Mouse (Mus musculus) Patski (cell line): Measurements from ENCODE around the gene Tnfrsf25. TPM values are rescaled to one million over a fixed set of nuclear protein-coding genes. Genes with fewer than 3 reads are reported as not detected.

Experiments used
- ATAC-seq: fragments of 100-300 bp; one replicate; pipeline ENCODE4 v1.8.0; 2021
- CTCF ChIA-PET: fragments of 350-600 bp; sonication (Branson Sonifier 250); formaldehyde crosslinking; loops from one replicate; lab custom pipeline; 2022; ENCODE audit warnings: inconsistent platforms; lab: Charles Lee
- POLR2A ChIA-PET: fragments of 350-600 bp; sonication (Branson Sonifier 250); formaldehyde crosslinking; loops from one replicate; lab custom pipeline; 2022; ENCODE audit warnings: antibody characterized with exemption, inconsistent platforms; lab: Charles Lee
- DNase-seq: peaks from one replicate; pipeline ENCODE4 v3.0.0-alpha.2; 2011; ENCODE audit warnings: low read depth, low spot score
- H3K27me3 ChIP-seq: fragments of 371-371 bp; one replicate; pipeline ENCODE4 v1.5.1; 2021
- CTCF ChIP-seq: fragments of 100-300 bp; IDR thresholded peaks from one replicate; pipeline ENCODE4 v1.5.1; 2021
- in situ Hi-C: fragments of 300-500 bp; cut with MboI; formaldehyde crosslinking; loops from 3 replicates; pipeline ENCODE4 v1.11.1; 2018; ENCODE audit warnings: low pct_unique_long_range_greater_than_20kb, mixed read lengths
- polyA plus RNA-seq: library from polyadenylated mRNA; unstranded; gene quantifications from one replicate; pipeline ENCODE4 v1.2.3, GENCODE M21; 2021

Tnfrsf25 gene
- polyA plus RNA-seq, 1 experiment from 2014 or later: 1.5 TPM

DNA sequence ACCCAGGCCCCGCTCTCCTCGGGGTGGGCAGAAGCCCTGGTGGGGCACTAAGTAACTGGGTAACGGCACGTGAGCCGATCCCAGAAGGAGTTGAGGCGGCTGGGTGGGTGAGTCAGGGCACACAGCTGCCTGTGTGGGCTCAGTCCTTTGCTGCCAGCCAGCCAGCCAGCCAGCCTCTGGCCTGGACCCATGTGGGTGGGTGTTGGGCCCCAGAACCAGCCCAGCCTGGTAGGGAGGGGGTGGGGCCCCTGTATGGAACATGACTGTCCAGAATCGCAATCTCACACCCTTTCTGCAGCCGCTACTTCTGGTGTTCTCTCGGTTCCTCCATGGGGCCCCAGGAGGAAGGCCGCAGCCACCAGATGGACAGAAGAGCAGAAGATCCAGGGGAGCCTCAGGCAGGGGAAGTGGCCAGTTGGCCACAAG, 37.6 kb upstream of the Tnfrsf25 start:
- no peak for TF ChIP-seq CTCF
- in situ Hi-C loops: no loop called here
- POLR2A ChIA-PET: interaction anchor here (0.7 kb wide), 1 partner anchor 31 kb away, joined by 3 read pairs; no protein-coding TSS in a partner anchor
- CTCF ChIA-PET: no interaction called here
- ATAC-seq (no peak), DNase-seq (no peak)
- H3K27me3 ChIP-seq: no peaks in the 10 kb centered on the region

DNA sequence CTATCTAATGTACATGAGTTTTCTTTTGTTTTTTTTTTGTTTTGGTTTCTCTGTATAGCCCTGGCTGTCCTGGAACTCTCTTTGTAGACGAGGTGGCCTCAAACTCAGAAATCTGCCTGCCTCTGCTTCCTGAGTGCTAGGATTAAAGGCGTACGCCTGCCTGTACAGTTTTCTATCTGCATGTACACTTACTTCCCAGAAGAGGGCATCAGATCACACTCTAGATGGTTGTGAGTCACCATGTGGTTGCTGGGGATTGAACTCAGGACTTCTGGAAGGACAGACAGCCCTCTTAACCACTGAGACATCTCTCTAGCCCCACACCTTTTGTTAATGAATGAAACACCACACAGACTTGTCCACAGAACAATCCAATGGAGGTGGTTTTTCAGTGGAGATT, 36.5 kb upstream of the Tnfrsf25 start:
- in situ Hi-C loops: no loop called here
- TF ChIP-seq CTCF: no peak
- CTCF ChIA-PET: interaction anchor here (1.2 kb wide), 1 partner anchor 17 kb away, joined by 4 read pairs; no protein-coding TSS in a partner anchor
- ATAC-seq: no peak
- DNase-seq: no peak
- POLR2A ChIA-PET: no interaction called here
- no peaks in the 10 kb centered on the region for H3K27me3 ChIP-seq

DNA sequence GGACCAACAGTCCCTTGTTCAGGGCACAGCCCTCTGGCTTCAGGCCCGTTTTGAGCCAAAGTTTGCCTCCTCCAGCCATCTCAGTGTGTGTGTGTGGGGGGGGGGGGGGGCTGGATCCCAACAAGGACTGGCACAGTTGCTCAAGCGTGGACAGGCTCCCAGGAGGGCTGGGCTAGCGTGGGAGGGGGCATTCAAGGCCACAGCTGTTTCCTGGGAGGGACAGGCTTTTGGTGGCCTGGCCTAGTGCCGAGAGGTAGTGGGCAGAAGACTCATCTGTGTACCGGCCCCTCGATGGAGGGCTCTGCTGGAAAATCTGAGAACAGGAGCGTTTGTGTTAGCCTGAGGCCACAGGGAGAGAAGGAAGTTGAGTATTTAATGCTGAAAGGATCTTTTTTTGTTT, 35.8 kb upstream of the Tnfrsf25 start:
- ATAC-seq (no peak), DNase-seq (no peak)
- ChIA-PET CTCF (no interaction called here), POLR2A (no interaction called here)
- H3K27me3 ChIP-seq: no peaks in the 10 kb centered on the region
- in situ Hi-C loops: no loop called here
- TF ChIP-seq CTCF: no peak

DNA sequence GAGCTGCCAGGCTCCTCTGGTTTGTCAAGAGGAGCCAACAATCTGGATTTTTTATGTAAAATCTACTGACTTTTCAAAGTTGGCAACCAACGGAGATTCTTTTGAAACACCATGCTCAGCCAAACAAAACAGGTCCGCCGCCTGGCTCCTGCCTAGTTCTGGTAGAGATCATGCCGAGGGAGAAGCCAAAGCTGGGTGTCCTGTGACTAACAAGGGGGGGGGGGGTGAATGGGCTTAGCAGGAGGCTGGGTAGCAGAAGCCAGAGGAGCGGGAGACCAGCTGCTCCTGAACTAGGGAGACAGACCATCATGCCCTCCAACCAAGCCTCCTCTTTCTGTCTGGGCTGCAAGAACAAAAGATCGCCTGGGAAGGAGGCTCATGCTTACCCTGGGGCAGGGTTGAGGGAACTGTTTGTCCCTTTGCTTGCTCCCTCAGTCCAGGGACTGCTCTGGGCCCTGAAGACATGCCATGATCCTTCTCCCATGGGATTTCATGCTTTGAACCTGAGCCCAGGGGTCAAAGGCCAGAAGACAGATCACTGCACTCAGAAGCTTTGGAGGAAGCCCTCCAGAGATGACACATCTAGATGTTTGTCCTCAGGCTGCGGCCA, 32.0 kb upstream of the Tnfrsf25 start:
- DNase-seq (peak; percentile 65), ATAC-seq (peak; percentile 33)
- ChIA-PET POLR2A (no interaction called here), CTCF (no interaction called here)
- TF ChIP-seq CTCF: no peak
- in situ Hi-C loops: no loop called here
- no peaks in the 10 kb centered on the region for H3K27me3 ChIP-seq

DNA sequence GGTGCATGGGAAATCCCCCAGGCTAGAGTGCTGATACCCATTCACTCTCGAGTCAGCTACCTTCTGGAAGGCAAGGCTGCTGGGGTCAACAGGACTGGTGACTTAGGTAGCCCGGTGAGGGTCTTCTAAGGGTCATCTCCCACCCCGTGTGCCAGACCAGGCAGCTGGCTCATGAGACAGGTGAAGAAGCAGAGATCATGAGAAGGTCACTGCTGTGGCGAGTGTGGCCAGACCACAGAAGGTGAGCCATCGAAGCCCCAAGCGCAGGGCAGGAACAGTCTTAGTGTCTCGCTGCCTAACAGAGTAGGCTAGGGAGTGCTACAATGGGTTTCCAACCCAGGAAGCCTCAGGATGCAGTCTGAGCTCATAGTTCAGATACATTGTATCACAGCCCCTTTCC, 31.1 kb upstream of the Tnfrsf25 start:
- H3K27me3 ChIP-seq: no peaks in the 10 kb centered on the region
- in situ Hi-C loops: no loop called here
- ChIA-PET CTCF (interaction anchor here (1.5 kb wide), 1 partner anchor 10 kb away, joined by 5 read pairs; no protein-coding TSS in a partner anchor), POLR2A (no interaction called here)
- ATAC-seq: no peak
- DNase-seq: no peak
- no peak for TF ChIP-seq CTCF

DNA sequence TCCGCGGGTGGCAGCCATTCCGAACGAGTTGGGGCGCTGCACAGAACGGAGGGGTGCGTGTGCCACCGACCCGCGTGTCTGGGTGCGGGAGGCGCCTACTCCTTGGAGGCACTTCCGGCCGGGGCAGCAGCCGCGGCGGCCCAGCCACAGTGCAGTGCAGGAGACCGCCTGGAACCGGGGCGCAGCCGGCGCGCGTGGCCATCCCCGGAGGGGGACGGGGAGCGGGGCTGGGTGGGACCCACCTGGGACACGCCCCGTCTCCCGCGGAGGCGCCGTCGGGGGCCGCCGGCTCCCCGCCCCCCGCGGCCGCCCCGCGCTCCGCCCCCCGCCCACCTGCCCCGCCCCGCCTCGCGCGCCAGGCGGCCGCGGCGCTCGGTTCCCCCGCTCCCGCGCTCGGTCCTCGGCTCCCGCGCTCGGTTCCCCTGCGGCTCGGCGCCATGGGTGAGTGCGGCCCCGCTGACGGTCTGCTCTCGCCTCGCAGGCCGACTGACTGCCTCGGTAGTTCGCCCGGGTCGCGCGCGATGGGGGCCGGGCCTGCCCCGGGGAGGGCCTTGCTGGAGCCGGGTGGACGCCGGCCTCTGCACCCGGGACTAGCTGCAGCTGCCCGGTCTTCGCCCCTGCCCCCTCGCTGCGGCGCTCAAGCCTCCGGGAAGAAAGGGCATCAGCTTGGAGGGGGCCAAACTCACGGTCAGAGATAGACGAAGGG, 29.1 kb upstream of the Tnfrsf25 start:
- TF ChIP-seq CTCF: no peak
- no peaks in the 10 kb centered on the region for H3K27me3 ChIP-seq
- DNase-seq (no peak), ATAC-seq (peak; percentile 52)
- in situ Hi-C loops: no loop called here
- POLR2A ChIA-PET: interaction anchor here (0.7 to 1.2 kb wide), 2 partner anchors 48 to 387 kb away, joined by 3 to 4 read pairs; partner anchors contain the start of gene Nol9
- CTCF ChIA-PET: no interaction called here

- ChIA-PET CTCF (no interaction called here), POLR2A (interaction anchor here (0.8 to 1.2 kb wide), 2 partner anchors 28 to 48 kb away, joined by 3 read pairs; partner anchors contain the start of gene Nol9)
- TF ChIP-seq CTCF: no peak
- H3K27me3 ChIP-seq: no peaks in the 10 kb centered on the region
- DNase-seq (no peak), ATAC-seq (peak; percentile 22)
- in situ Hi-C loops: no loop called here
These were observed 28.3 kb upstream of the Tnfrsf25 start for GRCm38 (mm10) chr4:152087211-152088081.

- in situ Hi-C loops: no loop called here
- CTCF ChIA-PET: no interaction called here
- TF ChIP-seq CTCF: no peak
- POLR2A ChIA-PET: interaction anchor here (0.5 to 0.8 kb wide), 2 partner anchors 29 to 389 kb away, joined by 3 read pairs; no protein-coding TSS in a partner anchor
- H3K27me3 ChIP-seq: no peaks in the 10 kb centered on the region
- DNase-seq: no peak
- ATAC-seq: no peak
These were observed 27.6 kb upstream of the Tnfrsf25 start for GRCm38 (mm10) chr4:152088133-152088532.

- ATAC-seq (no peak), DNase-seq (no peak)
- TF ChIP-seq CTCF: no peak
- H3K27me3 ChIP-seq: no peaks in the 10 kb centered on the region
- in situ Hi-C loops: no loop called here
- ChIA-PET POLR2A (interaction anchor here (0.5 kb wide), 1 partner anchor 388 kb away, joined by 3 read pairs; no protein-coding TSS in a partner anchor), CTCF (no interaction called here)
These were observed 27.1 kb upstream of the Tnfrsf25 start for GRCm38 (mm10) chr4:152088556-152089120.

DNA sequence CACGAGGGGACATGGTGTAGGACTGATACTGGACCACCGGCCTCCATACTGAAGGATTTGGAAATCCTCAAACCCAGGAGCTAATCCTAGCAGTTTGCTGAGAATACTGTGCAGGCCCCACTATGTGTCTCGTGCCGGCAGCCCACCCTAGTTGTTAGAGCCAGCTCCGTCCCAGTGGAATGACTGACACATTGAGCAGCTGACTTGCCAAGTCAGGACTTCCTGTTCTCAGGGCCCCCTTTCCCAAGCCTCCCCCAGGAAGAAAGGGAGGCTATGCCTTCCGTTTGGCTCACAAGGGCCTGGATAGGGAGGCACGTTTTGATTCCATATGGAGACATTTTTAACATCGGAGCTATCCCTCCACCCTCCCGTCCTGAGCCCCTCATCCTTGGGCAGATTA, 25.5 kb upstream of the Tnfrsf25 start:
- ChIA-PET POLR2A (no interaction called here), CTCF (no interaction called here)
- H3K27me3 ChIP-seq: no peaks in the 10 kb centered on the region
- in situ Hi-C loops: no loop called here
- no peak for TF ChIP-seq CTCF
- ATAC-seq: no peak
- no peak for DNase-seq
